Mouse (Mus musculus) embryonic facial prominence, embryonic 13.5 days (tissue): ENCODE data around the gene Fam107b. TPM values are rescaled to one million over a fixed set of nuclear protein-coding genes. Genes with fewer than 3 reads are reported as not detected.

Source experiments
- ATAC-seq: fragments of 200-750 bp; cut with Nextera tagmentation; 2 replicates; pipeline ENCODE4 v1.8.0; 2017; ENCODE audit warnings: low read depth; ENCODE audit not compliant: insufficient number of reproducible peaks, insufficient read depth, low FRiP score, low TSS enrichment
- H3K27ac ChIP-seq: fragments of 300-500 bp; sonication (generic); 2 replicates; pipeline ENCODE4 v1.5.1; 2015; ENCODE audit warnings: moderate library complexity, mild to moderate bottlenecking, inconsistent platforms
- H3K27me3 ChIP-seq: fragments of 300-500 bp; sonication (generic); 2 replicates; pipeline ENCODE4 v1.6.1; 2015; ENCODE audit warnings: mild to moderate bottlenecking, inconsistent platforms
- H3K36me3 ChIP-seq: fragments of 300-500 bp; sonication (generic); 2 replicates; pipeline ENCODE4 v1.6.1; 2015; ENCODE audit warnings: mild to moderate bottlenecking, inconsistent platforms
- H3K4me1 ChIP-seq: fragments of 300-500 bp; sonication (generic); 2 replicates; pipeline ENCODE4 v1.6.1; 2015; ENCODE audit warnings: inconsistent platforms
- H3K4me2 ChIP-seq: fragments of 300-500 bp; sonication (generic); 2 replicates; pipeline ENCODE4 v1.6.1; 2015; ENCODE audit warnings: moderate library complexity, mild to moderate bottlenecking, inconsistent platforms
- H3K4me3 ChIP-seq: fragments of 300-500 bp; sonication (generic); 2 replicates; pipeline ENCODE4 v1.5.1; 2015; ENCODE audit warnings: mild to moderate bottlenecking, inconsistent platforms
- H3K9ac ChIP-seq: fragments of 300-500 bp; sonication (generic); 2 replicates; pipeline ENCODE4 v1.6.1; 2015; ENCODE audit warnings: mild to moderate bottlenecking, inconsistent platforms
- H3K9me3 ChIP-seq: fragments of 300-500 bp; sonication (generic); 2 replicates; pipeline ENCODE4 v1.6.1; 2016; ENCODE audit warnings: inconsistent platforms
- WGBS: fragments of 180-500 bp; shearing (Covaris S2); methylation state at CpG from one replicate; pipeline ENCODE4 v1.1.7; 2015; ENCODE audit warnings: mixed read lengths; 5-methylcytosine and 5-hydroxymethylcytosine counted together
- polyA plus RNA-seq: library from polyadenylated mRNA; unstranded; fragments of >200 nt; fragmentation: Nextera tagmentation; extraction: Ambion mirVana; gene quantifications from 2 replicates; pipeline ENCODE4 v1.2.1, GENCODE M21; 2015

Fam107b gene
- polyA plus RNA-seq, 1 experiment from 2014 or later: 37.3 TPM

DNA sequence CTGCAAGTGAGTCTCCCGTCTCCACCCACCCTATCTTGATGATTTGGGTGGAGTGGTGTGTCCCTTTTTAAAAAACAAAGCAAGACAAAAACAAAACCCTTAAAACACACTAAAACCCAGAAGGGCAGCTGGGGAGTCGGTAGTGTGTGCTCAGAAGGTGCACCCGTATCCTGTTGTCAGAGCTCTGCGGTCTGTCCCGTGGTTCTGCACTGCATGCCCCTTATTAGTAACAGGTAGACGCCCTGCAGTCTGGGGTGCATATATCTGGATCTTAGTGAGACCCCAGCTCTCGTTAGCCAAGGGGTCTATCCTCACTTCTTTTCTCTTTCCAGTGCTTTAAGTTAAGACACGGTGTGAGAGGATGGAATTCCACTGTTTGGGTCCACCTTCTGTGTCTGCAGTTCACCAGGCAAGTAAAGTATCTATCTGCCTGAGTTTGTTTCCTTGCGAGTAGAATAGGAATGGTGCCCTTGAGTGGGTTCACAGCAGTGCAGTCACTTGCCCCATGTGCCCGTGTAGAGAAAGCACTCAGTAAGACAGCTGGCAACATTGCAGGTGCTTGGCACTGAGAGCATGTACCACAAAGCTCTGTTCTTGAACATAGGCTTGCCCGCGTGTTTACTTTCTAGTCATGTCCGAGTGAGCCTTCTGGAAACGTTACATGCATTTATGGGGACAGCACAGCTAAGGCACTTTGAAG lies 161.2 kb downstream of the Fam107b start:
- no peak overlapping the region for H3K4me2 ChIP-seq
- H3K9me3 ChIP-seq: no peaks in the 10 kb centered on the region
- WGBS: 82% methylated on average over 14 of the region's 14 CpGs
- ATAC-seq: no peak
- H3K27ac ChIP-seq: no peak overlapping the region
- no peak overlapping the region for H3K9ac ChIP-seq
- H3K4me3 ChIP-seq: no peak overlapping the region
- H3K27me3 ChIP-seq: no peaks in the 10 kb centered on the region
- H3K36me3 ChIP-seq: no peaks in the 10 kb centered on the region
- peaks cover 41% of the 10 kb centered on the region for H3K4me1 ChIP-seq

DNA sequence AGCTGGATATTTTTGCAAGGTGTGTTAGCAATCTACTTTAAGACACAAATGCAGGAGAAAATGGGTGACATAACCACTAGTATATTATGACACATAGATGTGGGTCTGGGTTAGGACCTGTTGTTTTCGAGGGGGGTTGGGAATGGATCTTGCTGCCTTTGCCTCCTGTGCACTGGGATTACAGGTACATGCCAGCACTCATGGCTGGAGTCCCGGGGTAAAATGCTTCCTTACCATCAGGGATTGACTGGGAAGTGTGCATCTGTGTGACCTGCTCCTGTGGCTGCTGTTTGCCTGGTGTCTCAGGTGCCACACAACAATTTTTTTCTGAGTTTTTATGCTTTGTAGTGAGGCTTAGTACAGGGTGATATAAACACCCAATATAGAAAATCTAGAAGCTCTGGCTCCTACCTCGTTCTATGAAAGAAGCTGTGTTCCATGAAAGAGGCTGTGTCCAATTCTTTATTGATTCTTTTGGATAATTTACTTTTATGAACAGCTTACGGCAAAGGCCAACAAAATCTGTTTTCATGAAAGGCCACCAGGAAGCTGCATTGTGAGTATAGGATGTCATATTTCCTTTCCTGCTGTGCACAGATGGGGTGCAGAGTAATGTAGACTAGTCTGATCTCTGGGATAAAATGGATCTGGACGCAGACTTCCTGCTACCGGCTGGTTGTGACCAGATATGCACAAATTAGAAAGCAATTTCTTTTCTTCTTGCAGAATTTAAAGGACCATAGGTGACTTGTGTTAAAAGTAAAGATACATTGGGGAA lies 167.8 kb downstream of the Fam107b start:
- Histone ChIP-seq H3K27me3 (no peaks in the 10 kb centered on the region), H3K36me3 (no peaks in the 10 kb centered on the region), H3K4me3 (no peak overlapping the region), H3K4me1 (peaks cover 49% of the 10 kb centered on the region), H3K9me3 (no peaks in the 10 kb centered on the region), H3K4me2 (no peak overlapping the region), H3K9ac (no peak overlapping the region), H3K27ac (no peak overlapping the region)
- 38% methylated on average over 6 of the region's 6 CpGs for WGBS
- no peak for ATAC-seq

- Histone ChIP-seq H3K4me1 (peaks cover 49% of the 10 kb centered on the region), H3K4me3 (no peak overlapping the region), H3K27ac (no peak overlapping the region), H3K4me2 (no peak overlapping the region), H3K9me3 (no peaks in the 10 kb centered on the region), H3K9ac (no peak overlapping the region), H3K36me3 (no peaks in the 10 kb centered on the region), H3K27me3 (no peaks in the 10 kb centered on the region)
- WGBS: 71% methylated on average over 12 of the region's 12 CpGs
- ATAC-seq: no peak
Observed at GRCm38 (mm10) chr2:3738734-3739133, 168.4 kb downstream of the Fam107b start.

DNA sequence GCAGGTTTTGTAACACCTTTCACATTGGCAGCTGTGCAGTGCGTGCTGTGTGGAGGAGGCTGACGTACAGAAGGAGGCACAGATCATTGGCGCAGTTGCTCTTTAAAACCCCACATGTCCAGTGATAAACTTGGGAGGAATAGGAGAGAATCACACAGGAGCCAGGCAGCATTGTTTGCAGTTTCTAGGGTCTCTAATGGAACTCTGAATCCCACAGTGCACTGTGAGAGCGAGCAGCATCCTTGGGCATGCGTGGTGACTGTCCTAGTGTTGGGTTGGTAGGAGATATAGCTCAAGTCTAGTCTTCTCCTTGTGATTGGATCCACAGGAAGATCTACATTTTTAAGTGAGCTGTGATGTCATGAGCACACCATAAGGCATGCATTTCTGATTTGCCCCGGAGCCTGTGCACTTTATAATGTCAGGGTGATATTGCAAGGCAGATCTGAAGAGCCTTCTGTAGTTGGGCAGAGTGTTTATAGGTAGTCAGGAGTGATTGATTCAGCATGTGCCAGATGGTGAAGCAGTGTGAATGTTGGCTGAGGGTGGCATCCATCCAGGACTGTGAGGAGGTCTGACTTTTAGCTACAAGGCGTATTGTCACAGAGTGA lies 169.2 kb downstream of the Fam107b start:
- no peak overlapping the region for H3K27ac ChIP-seq
- H3K4me1 ChIP-seq: peaks cover 49% of the 10 kb centered on the region
- H3K9ac ChIP-seq: no peak overlapping the region
- WGBS: 71% methylated on average over 7 of the region's 7 CpGs
- no peaks in the 10 kb centered on the region for H3K9me3 ChIP-seq
- H3K4me3 ChIP-seq: no peak overlapping the region
- no peak for ATAC-seq
- H3K27me3 ChIP-seq: no peaks in the 10 kb centered on the region
- H3K36me3 ChIP-seq: no peaks in the 10 kb centered on the region
- no peak overlapping the region for H3K4me2 ChIP-seq

- ATAC-seq: no peak
- Histone ChIP-seq H3K27me3 (no peaks in the 10 kb centered on the region), H3K36me3 (no peaks in the 10 kb centered on the region), H3K9me3 (no peaks in the 10 kb centered on the region), H3K27ac (peak overlapping the region; percentile 16; the same call in 1 of the 2 replicates), H3K9ac (no peak overlapping the region), H3K4me1 (peaks cover 49% of the 10 kb centered on the region), H3K4me3 (no peak overlapping the region), H3K4me2 (no peak overlapping the region)
- 76% methylated on average over 3 of the region's 3 CpGs for WGBS
Observed at GRCm38 (mm10) chr2:3740256-3740655, 170.0 kb downstream of the Fam107b start.

GRCm38 (mm10) chr2:3740670-3741069 lies 170.4 kb downstream of the Fam107b start:
- 86% methylated on average over 4 of the region's 4 CpGs for whole genome bisulfite sequencing
- Histone ChIP-seq H3K4me3 (no peak overlapping the region), H3K9ac (no peak overlapping the region), H3K27ac (no peak overlapping the region), H3K4me2 (no peak overlapping the region), H3K36me3 (no peaks in the 10 kb centered on the region), H3K27me3 (no peaks in the 10 kb centered on the region), H3K9me3 (no peaks in the 10 kb centered on the region), H3K4me1 (peaks cover 48% of the 10 kb centered on the region)
- no peak for ATAC-seq

DNA sequence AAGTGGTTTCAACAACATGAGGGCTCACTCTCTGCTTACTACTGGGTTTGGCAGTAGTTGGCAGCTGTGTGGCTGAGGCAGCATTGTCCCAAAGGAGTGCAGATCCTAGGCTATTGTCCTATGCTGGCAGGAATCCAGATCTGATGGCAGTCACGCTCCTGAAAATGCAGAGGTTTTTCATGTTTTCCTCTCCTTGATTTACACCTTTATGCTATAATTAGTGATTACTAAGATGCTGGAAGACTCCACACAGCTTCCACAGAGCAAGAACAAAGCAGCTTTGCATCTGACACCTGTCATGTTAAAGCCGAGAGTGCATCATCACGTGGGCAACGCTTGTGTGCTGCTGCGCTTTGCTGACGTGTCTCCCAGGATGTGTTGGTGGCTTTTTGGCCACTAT lies 172.2 kb downstream of the Fam107b start:
- Histone ChIP-seq H3K9ac (no peak overlapping the region), H3K27me3 (no peaks in the 10 kb centered on the region), H3K4me3 (no peak overlapping the region), H3K4me2 (no peak overlapping the region), H3K4me1 (peaks cover 31% of the 10 kb centered on the region), H3K27ac (no peak overlapping the region), H3K9me3 (no peaks in the 10 kb centered on the region), H3K36me3 (no peaks in the 10 kb centered on the region)
- ATAC-seq: no peak
- WGBS: 74% methylated on average over 6 of the region's 6 CpGs

DNA sequence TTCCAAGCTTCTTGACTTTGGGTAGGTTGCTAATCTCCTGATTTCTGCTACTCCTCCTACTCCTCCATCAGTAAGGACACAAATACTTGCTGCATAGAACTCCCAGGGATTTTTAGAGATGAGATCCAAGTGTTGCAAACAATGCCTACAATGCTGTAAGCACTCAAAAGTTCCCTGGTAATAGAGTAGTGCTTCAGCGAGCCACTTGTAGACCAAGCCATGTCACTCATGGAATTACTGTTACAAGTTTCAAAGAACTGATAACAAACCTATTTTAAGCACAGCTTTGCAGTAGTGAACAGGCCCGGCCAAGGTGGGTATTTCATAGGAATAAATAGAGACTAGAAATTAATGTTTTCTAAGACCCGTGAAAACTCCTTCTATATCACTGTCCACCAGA lies 174.8 kb downstream of the Fam107b start:
- ATAC-seq: no peak
- no peak overlapping the region for H3K4me2 ChIP-seq
- no peak overlapping the region for H3K27ac ChIP-seq
- no peak overlapping the region for H3K4me3 ChIP-seq
- no peak overlapping the region for H3K9ac ChIP-seq
- H3K36me3 ChIP-seq: no peaks in the 10 kb centered on the region
- H3K27me3 ChIP-seq: no peaks in the 10 kb centered on the region
- H3K9me3 ChIP-seq: no peaks in the 10 kb centered on the region
- peaks cover 28% of the 10 kb centered on the region for H3K4me1 ChIP-seq
- WGBS: 80% methylated on average over 3 of the region's 3 CpGs

DNA sequence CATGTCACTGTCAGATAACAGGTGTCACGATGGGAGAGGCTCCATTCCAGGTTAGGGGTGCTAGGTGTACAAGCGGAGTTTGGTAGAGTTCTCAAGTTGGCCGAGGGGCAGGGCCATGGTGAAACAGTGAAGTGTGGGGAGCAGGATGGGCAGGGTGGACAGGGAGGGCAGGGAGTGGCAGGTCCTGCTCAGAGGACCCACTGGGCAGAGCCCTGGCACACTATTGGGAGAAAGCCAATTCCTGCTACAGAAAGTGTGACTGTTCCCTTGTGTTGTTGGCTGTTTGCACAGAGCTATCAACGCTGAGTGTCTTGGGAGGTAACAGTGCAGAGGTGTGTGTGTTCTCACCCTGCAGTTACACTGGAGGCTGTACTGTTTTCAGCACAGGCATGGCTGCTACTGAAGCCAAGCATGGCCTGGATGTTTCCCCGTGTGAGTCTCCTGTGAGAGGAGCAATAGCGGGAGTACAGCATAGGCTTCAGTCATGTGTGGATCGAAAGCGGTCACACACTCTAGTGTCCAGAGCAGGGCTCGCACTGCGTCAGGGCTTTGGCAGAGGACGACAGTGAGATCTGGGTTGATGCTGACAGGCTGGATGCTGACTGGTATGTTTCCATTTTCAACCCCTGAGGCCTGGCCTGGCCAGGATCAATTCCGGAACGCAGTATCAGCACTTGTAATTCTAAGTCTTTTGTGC lies 175.8 kb downstream of the Fam107b start:
- no peak for ATAC-seq
- peaks cover 21% of the 10 kb centered on the region for H3K4me1 ChIP-seq
- 85% methylated on average over 13 of the region's 13 CpGs for WGBS

GRCm38 (mm10) chr2:3748714-3749503 lies 178.6 kb downstream of the Fam107b start:
- WGBS: 43% methylated on average over 12 of the region's 12 CpGs
- Histone ChIP-seq H3K36me3 (no peaks in the 10 kb centered on the region), H3K27me3 (no peaks in the 10 kb centered on the region), H3K4me3 (no peak overlapping the region), H3K9me3 (no peaks in the 10 kb centered on the region), H3K27ac (peak overlapping the region; percentile 57; the same call in 1 of the 2 replicates), H3K9ac (no peak overlapping the region), H3K4me1 (peaks cover 37% of the 10 kb centered on the region), H3K4me2 (no peak overlapping the region)
- 0 out of 2 replicates have a peak, but pooled peaks have one; percentile 57 for ATAC-seq

More for the DNA sequence above, 175.8 kb downstream of the Fam107b start:
- Histone ChIP-seq H3K27ac (no peak overlapping the region), H3K27me3 (no peaks in the 10 kb centered on the region), H3K9ac (no peak overlapping the region), H3K4me3 (no peak overlapping the region), H3K36me3 (no peaks in the 10 kb centered on the region), H3K4me2 (no peak overlapping the region), H3K9me3 (no peaks in the 10 kb centered on the region)
